In genomic region chr19:9069687-9070307, GRCm38 (mm10) we compare ENCODE assay signal across 10 mouse cellular contexts. TPM values are rescaled to one million over a fixed set of nuclear protein-coding genes. Genes with fewer than 3 reads are reported as not detected.
DNase-seq lines count a peak whose midpoint lies in the region; ATAC-seq and TF ChIP-seq lines count a peak whose summit lies in the region.
"Had no signal": no experiment of that assay in that cellular context is flagged by ENCODE, and none has a peak within 500 bp of the region (broad histone marks: within the 10 kb centered on the region; RNA-seq: fewer than 3 reads in every experiment).

No protein-coding gene starts in this region.

- H3K4me1 ChIP-seq in liver, postnatal 0 days (ENCODE audit: insufficient read depth): peaks cover 33% of the 10 kb centered on the region
- peaks cover 27% of the 10 kb centered on the region for H3K4me1 ChIP-seq in liver, embryonic 12.5 days

- H3K4me2 ChIP-seq in liver, postnatal 0 days (ENCODE audit: low read depth, low read length): no peak overlapping the region
- H3K4me2 ChIP-seq in liver, embryonic 12.5 days: no peak overlapping the region

- no peak for TF ChIP-seq EP300 in liver, postnatal 0 days (IDR thresholded peaks at IDR 0.05; ENCODE audit: low read depth)

- H3K27ac ChIP-seq in liver, postnatal 0 days (ENCODE audit: low read depth): 0 out of 2 replicates have a peak overlapping the region, but pooled peaks have one; percentile 48
- no peak overlapping the region for H3K27ac ChIP-seq in liver, embryonic 12.5 days
- no peak overlapping the region for H3K27ac ChIP-seq in layer of hippocampus, adult 2 months

- no peak overlapping the region for H3K4me3 ChIP-seq in liver, postnatal 0 days (ENCODE audit: low read depth, low read length)
- no peak overlapping the region for H3K4me3 ChIP-seq in liver, embryonic 12.5 days
- H3K4me3 ChIP-seq in layer of hippocampus, adult 2 months: no peak overlapping the region
- H3K4me3 ChIP-seq: myocyte had no signal

- H3K9me3 ChIP-seq in liver, postnatal 0 days (ENCODE audit: low read length): no peaks in the 10 kb centered on the region
- no peaks in the 10 kb centered on the region for H3K9me3 ChIP-seq in liver, embryonic 12.5 days (replicated peaks)

- H3K9ac ChIP-seq in liver, postnatal 0 days (replicated peaks): no peak overlapping the region
- H3K9ac ChIP-seq in liver, embryonic 12.5 days: no peak overlapping the region

- 53% methylated on average over 8 of the region's 8 CpGs for WGBS in liver, postnatal 0 days (ENCODE audit: insufficient replicate concordance)
- 63% methylated on average over 8 of the region's 8 CpGs for WGBS in liver, embryonic 12.5 days (ENCODE audit: insufficient replicate concordance)

- H3K36me3 ChIP-seq in liver, postnatal 0 days (replicated peaks; ENCODE audit: insufficient read depth, low read length): no peaks in the 10 kb centered on the region
- H3K36me3 ChIP-seq in liver, embryonic 12.5 days: no peaks in the 10 kb centered on the region

- no peaks in the 10 kb centered on the region for H3K27me3 ChIP-seq in liver, postnatal 0 days (ENCODE audit: insufficient read depth, low read length)
- H3K27me3 ChIP-seq in liver, embryonic 12.5 days (replicated peaks): no peaks in the 10 kb centered on the region

- DNase-seq in cerebellum, postnatal 14 days: peak; percentile 52 to 55
- DNase-seq in cerebellum, adult 11 months: no peak
- DNase-seq in liver, postnatal 0 days: peak; percentile 36
- peak; percentile 36 to 53 for DNase-seq in layer of hippocampus, adult 2 months (ENCODE audit: low spot score in 2 of 2)
- peak; percentile 58 for DNase-seq in right cerebral cortex, postnatal 4 days
- no peak for DNase-seq in adrenal gland, adult 18-20 months (ENCODE audit: low spot score in 2 of 2)
- no peak for DNase-seq in T-cell, adult 2 months (ENCODE audit: low spot score)

- ATAC-seq in liver, postnatal 0 days: no peak
- ATAC-seq in liver, embryonic 12.5 days: no peak

- TF ChIP-seq CTCF in liver, postnatal 0 days (IDR thresholded peaks at IDR 0.05; ENCODE audit: low read depth): 0 out of 2 replicates have a peak, but pooled peaks have one; percentile 4
- no peak for TF ChIP-seq CTCF in layer of hippocampus, adult 2 months (conservative IDR thresholded peaks at IDR 0.05)

RNA-seq across cellular contexts. Expression of gene Scgb1a1, which starts 18.0 kb away (rescaled TPM):
- polyA plus RNA-seq in liver, postnatal 0 days (2015; fragmentation: Nextera tagmentation; extraction: Ambion mirVana): 0.85 and 3.7 TPM in 2 replicates
- not detected in 2 replicates for polyA plus RNA-seq in liver, embryonic 12.5 days (2016; fragmentation: Nextera tagmentation; extraction: Ambion mirVana)
- total RNA-seq in layer of hippocampus, adult 2 months (2021): not detected
- total RNA-seq in adrenal gland, adult 18-20 months (2021): not detected
- total RNA-seq: layer of hippocampus, postnatal 36 days had no signal
- polyA plus RNA-seq: myocyte had no signal

Comparison
In these comparisons a context has a peak if more than half of its experiments do, and no peak if none do; other contexts are left out.
1. DNase-seq: peak in cerebellum, postnatal 14 days (2 of 2), liver, postnatal 0 days (single experiment), layer of hippocampus, adult 2 months (2 of 2) and right cerebral cortex, postnatal 4 days (single experiment); none in cerebellum, adult 11 months (single experiment), adrenal gland, adult 18-20 months (0 of 2) and T-cell, adult 2 months (single experiment).